Mouse (Mus musculus) midbrain, embryonic 14.5 days (tissue): ENCODE measurements around the gene Grm7. TPM values are rescaled to one million over a fixed set of nuclear protein-coding genes. Genes with fewer than 3 reads are reported as not detected.
A peak's percentile ranks its signal among the peaks of the same experiment; 100 is the strongest.

Source experiments
- ATAC-seq: fragments of 200-750 bp; cut with Nextera tagmentation; 2 replicates; pipeline ENCODE4 v1.8.0; 2017; ENCODE audit warnings: moderate number of reproducible peaks, moderate library complexity; ENCODE audit not compliant: low FRiP score, low TSS enrichment
- DNase-seq: peaks from one replicate; pipeline ENCODE4 v3.0.0-alpha.2; 2015
- H3K27ac ChIP-seq: fragments of 300-500 bp; sonication (generic); replicated peaks from 2 replicates; pipeline ENCODE4 v1.5.1; 2014; ENCODE audit warnings: mild to moderate bottlenecking, low read depth, low read length, moderate library complexity
- H3K27me3 ChIP-seq: fragments of 300-500 bp; sonication (generic); 2 replicates; pipeline ENCODE4 v1.6.1; 2014; ENCODE audit warnings: low read length, control low read depth, mixed read lengths; ENCODE audit not compliant: control insufficient read depth, insufficient read depth
- H3K36me3 ChIP-seq: fragments of 300-500 bp; sonication (generic); 2 replicates; pipeline ENCODE4 v1.6.1; 2014; ENCODE audit warnings: low read length, control low read depth; ENCODE audit not compliant: control insufficient read depth, insufficient read depth
- H3K4me1 ChIP-seq: fragments of 300-500 bp; sonication (generic); 2 replicates; pipeline ENCODE4 v1.6.1; 2014; ENCODE audit warnings: mild to moderate bottlenecking, antibody characterized with exemption, low read length, control low read depth; ENCODE audit not compliant: control insufficient read depth, insufficient read depth
- H3K4me2 ChIP-seq: fragments of 300-500 bp; sonication (generic); 2 replicates; pipeline ENCODE4 v1.6.1; 2014; ENCODE audit warnings: mild to moderate bottlenecking, low read length, moderate library complexity
- H3K4me3 ChIP-seq: fragments of 300-500 bp; sonication (generic); replicated peaks from 2 replicates; pipeline ENCODE4 v1.5.1; 2014; ENCODE audit warnings: low read depth, low read length
- H3K9ac ChIP-seq: fragments of 300-500 bp; sonication (generic); replicated peaks from 2 replicates; pipeline ENCODE4 v1.6.1; 2014; ENCODE audit warnings: mild to moderate bottlenecking, low read length, moderate library complexity
- H3K9me3 ChIP-seq: fragments of 300-500 bp; sonication (generic); 2 replicates; pipeline ENCODE4 v1.6.1; 2016; ENCODE audit warnings: low read length, control low read depth, mixed read lengths; ENCODE audit not compliant: control insufficient read depth
- WGBS: fragments of 180-500 bp; shearing (Covaris S2); extraction: QIAGEN DNeasy Blood & Tissue Kit; methylation state at CpG from one replicate; pipeline ENCODE4 v1.1.7; 2014; 5-methylcytosine and 5-hydroxymethylcytosine counted together
- polyA plus RNA-seq: library from polyadenylated mRNA; unstranded; fragments of >200 nt; fragmentation: Nextera tagmentation; extraction: Ambion mirVana; gene quantifications from 2 replicates; pipeline ENCODE4 v1.2.1, GENCODE M21; 2014

Gene Grm7
- polyA plus RNA-seq, 1 experiment from 2014 or later: 18.1 TPM

DNA sequence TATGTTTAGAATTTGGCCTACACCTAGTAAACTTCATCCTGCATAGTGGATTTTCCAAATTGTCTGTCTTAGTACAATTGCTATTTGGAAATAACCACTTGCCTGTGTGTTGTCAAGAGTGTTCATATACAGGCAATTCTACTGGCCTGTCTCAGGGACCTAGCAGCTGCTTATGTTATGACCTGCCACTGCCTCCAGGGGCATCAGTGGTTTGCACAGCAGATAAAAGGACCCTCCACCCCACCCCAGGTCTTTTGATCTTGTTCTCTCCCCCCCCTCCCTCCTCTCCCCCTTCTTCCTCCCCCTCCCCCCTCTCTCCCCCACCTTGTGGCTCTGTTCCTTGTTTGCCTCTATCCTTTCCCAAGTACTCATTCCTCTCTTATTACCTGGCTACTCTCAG, 403.9 kb downstream of the Grm7 start:
- no peaks in the 10 kb centered on the region for H3K36me3 ChIP-seq
- ATAC-seq (no peak), DNase-seq (no peak)
- H3K4me3 ChIP-seq: no peak overlapping the region
- H3K27me3 ChIP-seq: no peaks in the 10 kb centered on the region
- H3K27ac ChIP-seq: no peak overlapping the region
- H3K4me2 ChIP-seq: no peak overlapping the region
- no peaks in the 10 kb centered on the region for H3K4me1 ChIP-seq
- H3K9ac ChIP-seq: no peak overlapping the region
- H3K9me3 ChIP-seq: no peaks in the 10 kb centered on the region

- H3K27me3 ChIP-seq: no peaks in the 10 kb centered on the region
- H3K27ac ChIP-seq: no peak overlapping the region
- no peak overlapping the region for H3K9ac ChIP-seq
- no peak overlapping the region for H3K4me2 ChIP-seq
- no peak overlapping the region for H3K4me3 ChIP-seq
- no peaks in the 10 kb centered on the region for H3K36me3 ChIP-seq
- H3K4me1 ChIP-seq: no peaks in the 10 kb centered on the region
- DNase-seq (peak; percentile 15), ATAC-seq (no peak)
- WGBS: 75% methylated on average over 7 of the region's 7 CpGs
- H3K9me3 ChIP-seq: no peaks in the 10 kb centered on the region
These were observed 408.9 kb downstream of the Grm7 start for GRCm38 (mm10) chr6:111054001-111054975.

DNA sequence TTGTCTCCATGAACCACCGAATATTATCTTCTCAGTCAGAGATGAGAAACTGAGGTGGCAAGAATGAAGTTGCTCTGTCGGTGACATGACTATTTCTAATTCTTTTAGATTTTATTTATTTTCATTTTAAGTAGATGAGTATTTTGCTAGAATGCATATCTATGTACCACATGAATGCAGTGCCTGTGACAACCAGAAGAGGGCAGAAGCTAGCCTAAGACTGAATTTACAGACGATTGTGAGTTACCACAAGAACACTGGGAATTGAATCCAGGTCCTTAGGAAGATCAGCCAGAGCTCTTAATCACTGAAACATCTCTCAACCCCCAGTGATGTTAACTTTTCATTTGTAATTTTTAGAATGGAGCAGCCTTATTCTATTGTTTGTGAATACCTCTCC, 412.4 kb downstream of the Grm7 start:
- Histone ChIP-seq H3K4me1 (no peaks in the 10 kb centered on the region), H3K27me3 (no peaks in the 10 kb centered on the region), H3K9ac (no peak overlapping the region), H3K9me3 (no peaks in the 10 kb centered on the region), H3K4me3 (no peak overlapping the region), H3K36me3 (no peaks in the 10 kb centered on the region), H3K4me2 (no peak overlapping the region), H3K27ac (no peak overlapping the region)
- no peak for DNase-seq
- 91% methylated on average over 3 of the region's 3 CpGs for WGBS
- ATAC-seq: no peak

DNA sequence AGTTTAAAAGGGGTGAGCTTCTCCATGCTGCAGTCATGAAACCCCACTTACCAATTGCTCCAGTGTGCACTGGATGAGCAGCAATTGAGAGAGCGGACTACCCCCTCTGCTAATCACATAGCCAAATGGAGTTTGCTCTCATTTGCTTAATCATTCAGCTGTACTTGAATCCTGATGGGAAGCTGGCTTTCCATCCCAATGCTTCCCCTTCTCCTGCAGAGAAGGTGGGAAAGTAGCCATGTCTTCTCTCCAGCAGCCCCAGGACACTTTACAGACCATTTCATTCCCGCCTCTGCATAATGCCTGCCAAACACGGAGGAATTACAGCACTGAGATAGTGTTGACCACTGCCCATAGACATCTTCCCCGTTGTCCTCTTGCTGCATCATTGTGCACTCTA, 414.6 kb downstream of the Grm7 start:
- H3K36me3 ChIP-seq: no peaks in the 10 kb centered on the region
- ATAC-seq (no peak), DNase-seq (no peak)
- WGBS: 74% methylated on average over 4 of the region's 4 CpGs
- H3K4me3 ChIP-seq: no peak overlapping the region
- H3K9ac ChIP-seq: no peak overlapping the region
- H3K27ac ChIP-seq: no peak overlapping the region
- H3K9me3 ChIP-seq: no peaks in the 10 kb centered on the region
- H3K4me1 ChIP-seq: no peaks in the 10 kb centered on the region
- H3K4me2 ChIP-seq: no peak overlapping the region
- H3K27me3 ChIP-seq: no peaks in the 10 kb centered on the region

GRCm38 (mm10) chr6:111084569-111084968, 439.2 kb downstream of the Grm7 start:
- no peak overlapping the region for H3K4me3 ChIP-seq
- no peak overlapping the region for H3K27ac ChIP-seq
- H3K9ac ChIP-seq: no peak overlapping the region
- H3K4me1 ChIP-seq: no peaks in the 10 kb centered on the region
- H3K4me2 ChIP-seq: no peak overlapping the region
- no peak for DNase-seq
- ATAC-seq: no peak
- H3K27me3 ChIP-seq: no peaks in the 10 kb centered on the region
- no peaks in the 10 kb centered on the region for H3K9me3 ChIP-seq
- no peaks in the 10 kb centered on the region for H3K36me3 ChIP-seq
- WGBS: 84% methylated on average over 3 of the region's 3 CpGs

DNA sequence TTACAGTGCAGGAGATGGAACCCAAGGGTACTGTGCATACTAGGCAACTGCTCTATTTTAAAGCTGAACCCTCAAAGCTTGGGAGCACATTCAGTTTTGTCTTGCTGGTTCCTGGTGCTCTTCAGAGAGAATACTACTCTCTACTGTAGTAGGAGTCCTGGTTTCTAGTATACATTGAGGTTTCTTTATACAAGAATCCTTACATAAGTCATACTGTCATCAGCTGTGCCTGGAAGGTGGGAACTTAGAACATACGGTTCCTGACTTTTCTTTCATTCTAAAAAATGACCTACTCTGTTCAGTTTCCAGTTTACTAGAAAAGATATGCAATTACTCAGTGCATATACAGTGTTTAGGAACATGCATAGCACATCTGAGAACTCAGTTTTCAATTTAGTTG, 449.4 kb downstream of the Grm7 start:
- WGBS: 89% methylated on average over 1 of the region's 1 CpGs

DNA sequence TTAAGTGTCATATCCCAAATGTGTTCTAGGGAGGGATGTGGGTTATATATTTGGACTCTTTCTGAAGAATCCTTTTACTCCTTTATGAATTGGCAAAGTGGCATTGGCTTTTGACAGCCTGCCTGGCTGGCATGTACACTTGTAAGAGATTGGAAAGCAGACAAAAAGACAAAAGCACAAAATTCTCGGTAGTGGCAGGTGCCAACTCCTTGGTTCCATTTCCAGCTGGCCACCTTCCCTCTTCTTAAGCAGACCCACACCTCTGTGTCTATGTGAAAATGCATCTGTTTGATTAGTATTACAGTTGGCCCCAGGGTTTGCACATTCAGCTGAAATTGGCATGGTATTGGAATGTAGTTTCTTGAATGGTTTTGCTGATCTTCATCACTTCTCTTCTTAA, 460.1 kb downstream of the Grm7 start:
- no peak overlapping the region for H3K27ac ChIP-seq
- H3K9ac ChIP-seq: no peak overlapping the region
- no peak overlapping the region for H3K4me3 ChIP-seq
- H3K9me3 ChIP-seq: no peaks in the 10 kb centered on the region
- H3K4me2 ChIP-seq: no peak overlapping the region
- no peaks in the 10 kb centered on the region for H3K36me3 ChIP-seq
- 72% methylated on average over 1 of the region's 1 CpGs for WGBS
- H3K4me1 ChIP-seq: no peaks in the 10 kb centered on the region
- no peaks in the 10 kb centered on the region for H3K27me3 ChIP-seq
- no peak for DNase-seq
- no peak for ATAC-seq

More for the DNA sequence above, 449.4 kb downstream of the Grm7 start:
- Histone ChIP-seq H3K4me3 (no peak overlapping the region), H3K4me2 (no peak overlapping the region), H3K27me3 (no peaks in the 10 kb centered on the region), H3K36me3 (no peaks in the 10 kb centered on the region), H3K27ac (no peak overlapping the region), H3K4me1 (no peaks in the 10 kb centered on the region), H3K9ac (no peak overlapping the region), H3K9me3 (no peaks in the 10 kb centered on the region)
- no peak for DNase-seq
- no peak for ATAC-seq

GRCm38 (mm10) chr6:111161037-111161436, 515.7 kb downstream of the Grm7 start:
- ATAC-seq (no peak), DNase-seq (no peak)
- no peak overlapping the region for H3K27ac ChIP-seq
- 88% methylated on average over 1 of the region's 1 CpGs for WGBS
- H3K9me3 ChIP-seq: no peaks in the 10 kb centered on the region
- H3K36me3 ChIP-seq: no peaks in the 10 kb centered on the region
- H3K4me2 ChIP-seq: no peak overlapping the region
- H3K27me3 ChIP-seq: no peaks in the 10 kb centered on the region
- no peak overlapping the region for H3K9ac ChIP-seq
- no peak overlapping the region for H3K4me3 ChIP-seq
- no peaks in the 10 kb centered on the region for H3K4me1 ChIP-seq

- Histone ChIP-seq H3K27ac (no peak overlapping the region), H3K4me3 (no peak overlapping the region), H3K36me3 (no peaks in the 10 kb centered on the region), H3K27me3 (no peaks in the 10 kb centered on the region), H3K4me1 (no peaks in the 10 kb centered on the region), H3K9me3 (no peaks in the 10 kb centered on the region), H3K4me2 (no peak overlapping the region), H3K9ac (no peak overlapping the region)
- WGBS: 90% methylated on average over 3 of the region's 3 CpGs
- ATAC-seq (no peak), DNase-seq (no peak)
These were observed 550.0 kb downstream of the Grm7 start for GRCm38 (mm10) chr6:111195333-111195732.
